ENCODE assay signal across 15 mouse cellular contexts in genomic region chr14:74659411-74659841, GRCm38 (mm10). TPM values are rescaled to one million over a fixed set of nuclear protein-coding genes. Genes with fewer than 3 reads are reported as not detected.
DNase-seq lines count a peak whose midpoint lies in the region; ATAC-seq and TF ChIP-seq lines count a peak whose summit lies in the region.
"Had no signal": no experiment of that assay in that cellular context is flagged by ENCODE, and none has a peak within 500 bp of the region (broad histone marks: within the 10 kb centered on the region; RNA-seq: fewer than 3 reads in every experiment).

No protein-coding gene starts in this region.

- H3K9ac ChIP-seq in forebrain, embryonic 16.5 days (replicated peaks; ENCODE audit: low read depth, low read length), result no peak overlapping the region
- H3K9ac ChIP-seq: embryonic facial prominence, embryonic 12.5 days; hindbrain, embryonic 13.5 days; limb, embryonic 13.5 days; neural tube, embryonic 12.5 days had no signal

- DNase-seq in layer of hippocampus, adult 11-12 months (ENCODE audit: low spot score), result peak; percentile 41
- no peak for DNase-seq in layer of hippocampus, postnatal 10 days (ENCODE audit: low spot score in 2 of 2)
- DNase-seq in left cerebral cortex, adult 2 months (ENCODE audit: extremely low spot score in 1 of 2, low spot score in 2 of 2), result peak in 1 of 2 experiments; percentile 20
- DNase-seq in right cerebral cortex, postnatal 10 days (ENCODE audit: low spot score in 2 of 2), result peak; percentile 63 to 71
- no peak for DNase-seq in limb, embryonic 10.5 days (ENCODE audit: low spot score)
- no peak for DNase-seq in ovary, postnatal 36 days (ENCODE audit: low spot score)
- no peak for DNase-seq in lung, postnatal 14 days
- DNase-seq: kidney, adult 9 months; thymus, postnatal 14 days had no signal

- TF ChIP-seq CTCF in left cerebral cortex, adult 2 months (IDR thresholded peaks at IDR 0.05), result no peak

- H3K27ac ChIP-seq in forebrain, embryonic 16.5 days (ENCODE audit: low read length), result peak overlapping the region; percentile 33; the same call in 1 of the 2 replicates
- H3K27ac ChIP-seq in left cerebral cortex, adult 2 months, result peak overlapping the region; percentile 64
- no peak overlapping the region for H3K27ac ChIP-seq in limb, embryonic 10.5 days
- H3K27ac ChIP-seq: embryonic facial prominence, embryonic 12.5 days; hindbrain, embryonic 13.5 days; limb, embryonic 13.5 days; neural tube, embryonic 12.5 days had no signal

- 72% methylated on average over 8 of the region's 8 CpGs for WGBS in forebrain, embryonic 16.5 days
- WGBS in limb, embryonic 10.5 days, result 89% methylated on average over 8 of the region's 8 CpGs

- peaks cover 3% of the 10 kb centered on the region for H3K4me1 ChIP-seq in forebrain, embryonic 16.5 days (replicated peaks; ENCODE audit: control insufficient read depth, insufficient read depth, low read length)
- no peaks in the 10 kb centered on the region for H3K4me1 ChIP-seq in limb, embryonic 10.5 days
- H3K4me1 ChIP-seq: embryonic facial prominence, embryonic 12.5 days; hindbrain, embryonic 13.5 days had no signal

- no peaks in the 10 kb centered on the region for H3K36me3 ChIP-seq in forebrain, embryonic 16.5 days (ENCODE audit: control insufficient read depth, insufficient read depth)
- no peaks in the 10 kb centered on the region for H3K36me3 ChIP-seq in limb, embryonic 10.5 days
- H3K36me3 ChIP-seq: embryonic facial prominence, embryonic 12.5 days; hindbrain, embryonic 13.5 days; limb, embryonic 13.5 days; neural tube, embryonic 12.5 days had no signal

- ATAC-seq in forebrain, embryonic 16.5 days, result peak; percentile 82

- intact Hi-C loops in left cerebral cortex, adult 2 months (cut with DNase I), result no loop called here

- H3K4me3 ChIP-seq in forebrain, embryonic 16.5 days (replicated peaks; ENCODE audit: low read length), result no peak overlapping the region
- no peak overlapping the region for H3K4me3 ChIP-seq in left cerebral cortex, adult 2 months
- no peak overlapping the region for H3K4me3 ChIP-seq in limb, embryonic 10.5 days
- H3K4me3 ChIP-seq: embryonic facial prominence, embryonic 12.5 days; hindbrain, embryonic 13.5 days; limb, embryonic 13.5 days; megakaryocyte, embryonic 14.5 days; neural tube, embryonic 12.5 days had no signal

- H3K9me3 ChIP-seq in forebrain, embryonic 16.5 days (ENCODE audit: control insufficient read depth, low read length), result no peaks in the 10 kb centered on the region
- no peaks in the 10 kb centered on the region for H3K9me3 ChIP-seq in limb, embryonic 10.5 days (replicated peaks)
- H3K9me3 ChIP-seq: embryonic facial prominence, embryonic 12.5 days; hindbrain, embryonic 13.5 days; limb, embryonic 13.5 days; megakaryocyte, embryonic 14.5 days; neural tube, embryonic 12.5 days had no signal

- H3K27me3 ChIP-seq in forebrain, embryonic 16.5 days (replicated peaks; ENCODE audit: control insufficient read depth, insufficient read depth, low read length), result no peaks in the 10 kb centered on the region
- H3K27me3 ChIP-seq in limb, embryonic 10.5 days (ENCODE audit: low read depth, poor library complexity, severe bottlenecking), result no peaks in the 10 kb centered on the region
- H3K27me3 ChIP-seq: embryonic facial prominence, embryonic 12.5 days; hindbrain, embryonic 13.5 days; limb, embryonic 13.5 days; megakaryocyte, embryonic 14.5 days; neural tube, embryonic 12.5 days had no signal

- H3K4me2 ChIP-seq in forebrain, embryonic 16.5 days (ENCODE audit: low read length), result no peak overlapping the region
- H3K4me2 ChIP-seq: embryonic facial prominence, embryonic 12.5 days; hindbrain, embryonic 13.5 days; limb, embryonic 13.5 days; neural tube, embryonic 12.5 days had no signal

RNA-seq across cellular contexts. Expression of gene Htr2a, which starts 18.8 kb away (rescaled TPM):
- total RNA-seq in layer of hippocampus, postnatal 10 days (2021), result 1 to 10 TPM; 4.8 to 5.5 TPM
- polyA plus RNA-seq in forebrain, embryonic 16.5 days (2015; fragmentation: Nextera tagmentation; extraction: Ambion mirVana), result 2.0 and 2.7 TPM in 2 replicates
- total RNA-seq in left cerebral cortex, adult 2 months (2021), result 10 to 100 TPM; 24.5 to 29.3 TPM
- 0.04 and 0.06 TPM in 2 replicates for polyA plus RNA-seq in limb, embryonic 10.5 days (2016; fragmentation: Nextera tagmentation; extraction: Ambion mirVana)

Comparison
In these comparisons a context has a peak if more than half of its experiments do, and no peak if none do; other contexts are left out.
1. DNase-seq: peak in layer of hippocampus, adult 11-12 months (single experiment) and right cerebral cortex, postnatal 10 days (2 of 2); none in layer of hippocampus, postnatal 10 days (0 of 2), limb, embryonic 10.5 days (single experiment), ovary, postnatal 36 days (single experiment) and lung, postnatal 14 days (single experiment).